Mouse (Mus musculus): ENCODE measurements around the gene B3galnt2. TPM values are rescaled to one million over a fixed set of nuclear protein-coding genes. Genes with fewer than 3 reads are reported as not detected.
"Not testable (repeated sequence)": the region's sequence is repeated elsewhere in the genome, so short reads cannot be mapped to it uniquely, and the experiment has no call there.

The B3galnt2 gene
- total RNA-seq (2021), result 10 to 100 TPM; 15.3 to 18.2 TPM

GRCm38 (mm10) chr13:13953874-13954832 is at the start of gene B3galnt2:
TSS of gene B3galnt2 (plus strand) at chr13:13954469.
- peak; percentile 97 for DNase-seq
- intact Hi-C loops (cut with DNase I), result no loop called here

DNA sequence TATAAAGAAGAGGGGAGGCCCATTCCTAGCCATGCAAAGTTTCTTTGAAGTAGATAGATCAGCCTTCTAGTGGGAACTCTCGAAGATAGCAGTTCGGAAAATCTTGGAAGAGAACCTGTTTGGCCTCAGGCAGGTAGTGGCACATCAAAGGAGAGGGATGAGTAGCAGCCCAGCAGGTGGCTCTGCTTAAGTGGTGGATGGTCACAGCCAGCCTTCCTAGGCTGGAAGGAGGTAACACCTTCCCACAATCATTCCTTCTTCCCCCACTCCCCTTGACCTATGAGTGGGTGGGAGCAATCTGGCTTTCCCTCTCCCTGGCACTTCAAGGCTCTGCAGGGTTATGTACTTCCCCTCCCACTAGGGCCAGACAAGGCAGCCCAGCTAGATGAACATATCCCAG is 42.9 kb upstream of the B3galnt2 start:
- intact Hi-C loops (cut with DNase I), result no loop called here
- DNase-seq, result no peak

DNA sequence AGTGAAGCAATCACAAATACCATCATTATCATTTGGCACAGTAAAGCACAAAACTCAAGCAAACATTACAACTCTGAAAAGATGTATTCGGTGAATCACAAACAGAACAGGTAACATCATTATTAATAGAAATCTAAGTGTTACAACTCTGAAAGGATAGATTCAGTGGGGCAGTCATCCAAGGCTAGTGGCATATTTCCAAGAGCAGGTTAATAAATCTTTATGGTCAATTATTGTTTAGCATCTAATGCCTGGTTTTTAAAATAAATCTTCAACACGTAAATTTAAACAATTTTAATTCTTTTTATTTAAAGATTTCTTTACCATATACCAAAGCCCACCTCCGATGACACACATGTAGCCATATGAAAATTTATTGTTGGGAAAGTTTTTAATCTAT is 34.9 kb upstream of the B3galnt2 start:
- intact Hi-C loops (cut with DNase I), result no loop called here
- DNase-seq, result no peak

DNA sequence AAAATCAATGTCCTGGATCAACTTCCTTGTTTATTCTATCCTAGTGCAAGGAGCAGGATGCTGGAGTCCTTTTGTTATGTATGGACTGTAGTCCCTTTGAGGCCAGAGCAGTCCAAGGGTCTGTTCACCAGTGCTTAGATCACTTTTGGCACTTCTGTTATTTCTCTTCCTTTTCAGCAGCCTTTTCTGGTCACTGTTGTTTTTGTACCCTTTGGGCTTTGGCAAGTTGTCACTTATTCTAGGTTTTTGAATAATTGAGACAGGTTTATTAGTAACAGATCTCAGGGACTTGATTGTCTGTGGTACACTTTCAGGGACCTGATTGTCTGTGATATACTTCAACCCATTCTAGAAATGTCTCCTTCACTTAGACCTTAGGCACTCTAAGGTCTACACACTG is 31.7 kb upstream of the B3galnt2 start:
- intact Hi-C loops (cut with DNase I), result no loop called here
- no peak for DNase-seq

DNA sequence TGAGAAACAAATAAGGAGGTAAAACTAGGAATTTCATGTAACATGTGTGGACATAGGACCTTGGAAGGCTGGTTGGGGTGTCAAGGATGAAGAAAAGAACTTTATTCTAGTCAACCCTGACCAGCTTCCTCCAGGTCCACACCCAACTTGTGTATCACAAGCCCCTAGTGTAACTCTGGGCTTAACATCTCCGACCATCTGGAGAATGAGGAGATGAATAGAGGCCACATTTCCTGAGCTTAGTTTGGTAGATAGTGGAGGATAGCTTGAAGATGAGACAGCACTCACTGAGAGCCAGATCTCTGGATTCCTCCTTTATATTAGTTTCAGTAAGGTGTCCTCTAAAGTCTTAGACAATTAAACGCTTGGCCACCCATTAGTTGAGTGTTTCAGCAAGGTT is 24.3 kb upstream of the B3galnt2 start:
- intact Hi-C loops (cut with DNase I), result no loop called here
- DNase-seq, result no peak

- intact Hi-C loops (cut with DNase I), result no loop called here
- peak; percentile 46 for DNase-seq
Measured at GRCm38 (mm10) chr13:13954931-13955330, 662 bp downstream of the B3galnt2 start.

GRCm38 (mm10) chr13:13956686-13957085 is 2.4 kb downstream of the B3galnt2 start:
- intact Hi-C loops (cut with DNase I), result no loop called here
- DNase-seq, result no peak

DNA sequence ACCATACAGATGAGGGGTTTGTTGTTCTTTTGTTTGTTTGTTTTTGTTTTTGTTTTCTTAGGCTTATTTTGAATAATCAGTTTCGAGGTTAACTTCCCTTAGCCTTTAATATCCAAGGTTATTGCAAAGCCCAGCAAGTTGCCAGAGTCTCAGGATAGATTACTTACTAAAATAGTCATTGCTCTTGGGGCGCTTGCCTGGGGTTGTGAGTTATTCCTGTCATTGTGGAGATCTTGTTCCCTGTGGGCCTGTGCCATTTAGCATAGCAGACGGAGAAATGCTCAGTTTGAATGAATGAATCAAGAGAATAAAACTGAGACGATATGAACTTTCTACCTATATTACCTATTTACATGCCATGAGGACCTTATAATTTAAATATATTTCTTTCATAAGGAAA is 5.9 kb downstream of the B3galnt2 start:
- DNase-seq, result no peak
- intact Hi-C loops (cut with DNase I), result no loop called here

DNA sequence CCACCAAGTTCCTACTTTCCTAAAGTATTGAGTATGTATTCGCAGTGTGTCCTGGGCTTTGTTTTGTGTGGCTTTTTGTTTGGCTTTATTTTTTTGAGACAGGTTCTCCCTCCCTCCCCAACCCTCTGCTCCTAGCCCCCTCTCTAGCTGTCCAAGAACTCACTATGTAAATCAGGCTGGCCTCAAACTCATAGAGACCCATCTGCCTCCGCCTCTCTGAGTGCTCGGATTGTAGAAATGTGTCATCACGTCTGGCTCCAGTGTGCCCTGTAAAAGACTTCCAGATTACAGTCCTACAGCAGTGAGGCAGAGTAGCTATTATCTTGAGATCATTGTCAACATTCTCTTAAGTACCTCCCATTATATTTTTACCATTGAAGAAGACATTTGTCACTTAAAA is 6.8 kb downstream of the B3galnt2 start:
- no peak for DNase-seq
- intact Hi-C loops (cut with DNase I), result no loop called here

DNA sequence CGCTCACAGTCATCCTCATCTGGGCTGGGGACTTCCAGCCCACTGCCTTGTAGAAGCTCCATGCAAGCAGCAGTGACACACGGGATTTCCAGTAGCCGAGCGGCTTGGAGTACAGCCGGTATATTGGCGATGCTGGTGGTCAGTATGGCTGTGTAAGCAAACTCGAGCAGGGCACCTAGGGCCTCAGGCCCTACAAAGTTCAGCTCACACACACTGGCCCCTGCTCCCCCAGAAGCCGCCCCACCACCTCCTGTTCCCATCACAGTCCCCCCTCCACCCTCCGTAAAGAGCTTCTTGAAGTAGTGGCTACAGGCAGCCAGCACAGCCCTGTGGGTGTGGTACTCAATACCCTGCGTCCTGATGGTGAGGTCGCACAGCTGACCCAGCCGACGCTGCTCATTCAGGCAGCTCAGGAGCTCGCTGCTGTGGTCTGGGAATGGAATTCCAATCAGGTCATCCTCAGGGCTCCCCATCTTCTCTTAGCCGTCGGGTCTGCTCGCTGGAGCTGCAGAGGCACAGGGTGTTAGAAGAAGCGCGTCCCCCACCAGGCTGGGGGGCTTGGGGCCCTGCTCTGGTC is 11.2 kb downstream of the B3galnt2 start:
- intact Hi-C loops (cut with DNase I), result no loop called here
- DNase-seq, result no peak

DNA sequence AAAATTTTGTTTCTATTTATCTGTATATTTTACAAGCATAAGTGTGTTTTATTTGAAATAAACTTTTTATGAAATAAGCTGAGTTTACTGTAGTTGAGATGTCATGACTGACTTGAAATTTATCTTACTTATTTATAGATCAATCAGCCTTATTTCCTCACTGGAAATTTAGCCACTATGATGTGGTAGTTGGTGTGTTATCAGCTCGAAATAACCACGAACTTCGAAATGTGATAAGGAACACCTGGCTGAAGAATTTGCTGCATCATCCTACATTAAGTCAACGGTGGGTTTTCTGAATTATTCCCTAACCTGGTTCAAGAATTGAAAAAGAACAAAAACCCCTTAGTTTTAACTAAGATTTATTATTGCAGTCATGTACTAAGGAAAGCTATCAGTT is 11.9 kb downstream of the B3galnt2 start:
- intact Hi-C loops (cut with DNase I), result no loop called here
- no peak for DNase-seq

GRCm38 (mm10) chr13:13968629-13969111 is 14.4 kb downstream of the B3galnt2 start:
- intact Hi-C loops (cut with DNase I), result no loop called here
- DNase-seq, result no peak

DNA sequence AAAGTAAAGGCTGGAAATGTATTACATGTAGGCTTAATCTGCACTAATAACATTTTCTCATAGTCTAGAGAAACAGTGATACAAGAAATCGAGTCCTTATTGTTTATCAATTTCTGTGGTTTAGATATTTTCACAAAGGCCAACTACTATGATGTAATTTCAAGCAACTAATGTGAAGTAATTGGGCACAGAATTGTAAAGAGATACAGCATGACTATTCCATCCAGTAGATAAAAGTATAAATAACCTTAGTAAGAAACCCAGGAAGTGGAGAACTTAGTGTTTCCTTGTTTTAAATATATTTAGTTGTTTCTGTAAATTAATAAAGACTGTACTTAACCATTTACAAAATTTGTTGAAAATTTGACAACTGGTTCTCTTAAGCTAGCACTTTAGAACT is 15.5 kb downstream of the B3galnt2 start:
- intact Hi-C loops (cut with DNase I), result no loop called here
- no peak for DNase-seq

DNA sequence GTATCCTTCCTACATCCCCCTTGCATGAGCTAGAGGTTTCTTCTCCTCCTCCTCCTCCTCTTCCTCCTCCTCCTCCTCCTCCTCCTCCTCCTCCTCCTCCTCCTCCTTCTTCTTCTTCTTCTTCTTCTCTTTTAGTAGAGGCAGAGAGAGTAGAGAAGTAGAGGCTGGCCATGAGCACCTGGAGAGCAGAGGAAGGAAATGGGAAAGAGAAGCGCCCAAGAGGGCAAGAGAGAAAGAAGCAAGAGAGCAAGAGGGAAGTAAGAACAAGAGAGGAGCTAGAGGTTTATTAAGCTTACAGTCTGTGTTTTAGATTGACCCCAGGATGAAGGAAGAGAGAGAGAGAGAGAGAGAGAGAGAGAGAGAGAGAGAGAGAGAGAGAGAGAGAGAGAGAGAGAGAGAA is 27.6 kb downstream of the B3galnt2 start:
- intact Hi-C loops (cut with DNase I); DNase-seq: not testable (repeated sequence)

DNA sequence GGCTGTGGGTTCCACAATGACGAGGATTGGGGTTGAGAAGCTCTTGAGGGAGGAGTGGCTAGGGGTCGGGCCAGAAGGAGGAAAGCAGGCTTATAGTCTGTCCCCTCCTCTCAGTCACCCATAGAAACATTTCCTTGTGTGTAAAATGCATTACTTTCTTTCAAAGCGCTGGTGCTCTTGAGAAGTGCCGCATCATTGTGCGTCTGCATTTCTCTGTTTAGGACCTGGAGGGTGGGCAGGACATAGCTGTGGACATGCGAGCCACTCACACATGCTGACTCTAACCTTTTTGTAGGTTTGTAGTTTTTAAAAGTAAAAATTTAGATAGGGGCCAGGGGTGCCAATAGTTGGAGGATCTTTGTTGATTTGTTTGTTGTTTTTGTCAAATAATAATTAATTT is 29.3 kb downstream of the B3galnt2 start:
- no peak for DNase-seq
- intact Hi-C loops (cut with DNase I), result no loop called here

- intact Hi-C loops (cut with DNase I), result no loop called here
- DNase-seq, result no peak
Measured at GRCm38 (mm10) chr13:13989135-13989534, 34.9 kb downstream of the B3galnt2 start.

- intact Hi-C loops (cut with DNase I), result loop anchor here (10.0 kb wide), 1 partner anchor 184 kb away; no protein-coding TSS in a partner anchor
Measured at GRCm38 (mm10) chr13:13990391-13990790, 36.1 kb downstream of the B3galnt2 start.

GRCm38 (mm10) chr13:13993041-13993440 is 38.8 kb downstream of the B3galnt2 start:
- no peak for DNase-seq
- intact Hi-C loops (cut with DNase I), result loop anchor here (10.0 kb wide), 1 partner anchor 182 kb away; no protein-coding TSS in a partner anchor

More at GRCm38 (mm10) chr13:13990391-13990790, 36.1 kb downstream of the B3galnt2 start:
- no peak for DNase-seq

- intact Hi-C loops (cut with DNase I), result loop anchor here (10.0 kb wide), 1 partner anchor 180 kb away; no protein-coding TSS in a partner anchor
- DNase-seq, result no peak
Measured at GRCm38 (mm10) chr13:13995046-13995445, 40.8 kb downstream of the B3galnt2 start.

GRCm38 (mm10) chr13:13997476-13997875 is 43.2 kb downstream of the B3galnt2 start:
- intact Hi-C loops (cut with DNase I), result loop anchor here (10.0 kb wide), 1 partner anchor 177 kb away; no protein-coding TSS in a partner anchor
- DNase-seq, result no peak

DNA sequence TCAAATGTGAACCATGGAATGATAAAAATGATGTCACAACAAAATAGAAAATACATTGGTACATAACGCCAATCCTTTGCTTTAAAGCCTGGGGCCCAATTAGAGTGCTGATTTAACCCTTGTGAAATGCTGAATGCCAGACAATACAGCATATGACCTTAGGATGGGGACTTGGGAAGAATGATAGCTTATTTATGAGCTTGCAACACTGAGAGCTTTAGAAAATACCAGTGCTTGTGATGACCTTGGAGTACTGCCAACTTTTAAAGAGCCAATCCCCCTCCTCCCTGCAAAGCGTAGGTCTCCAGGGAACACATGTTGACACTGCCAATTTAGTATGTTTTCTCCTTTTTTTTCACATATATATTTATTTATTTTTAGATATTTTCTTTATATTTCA is 48.4 kb downstream of the B3galnt2 start:
- DNase-seq, result no peak
- intact Hi-C loops (cut with DNase I), result no loop called here

DNA sequence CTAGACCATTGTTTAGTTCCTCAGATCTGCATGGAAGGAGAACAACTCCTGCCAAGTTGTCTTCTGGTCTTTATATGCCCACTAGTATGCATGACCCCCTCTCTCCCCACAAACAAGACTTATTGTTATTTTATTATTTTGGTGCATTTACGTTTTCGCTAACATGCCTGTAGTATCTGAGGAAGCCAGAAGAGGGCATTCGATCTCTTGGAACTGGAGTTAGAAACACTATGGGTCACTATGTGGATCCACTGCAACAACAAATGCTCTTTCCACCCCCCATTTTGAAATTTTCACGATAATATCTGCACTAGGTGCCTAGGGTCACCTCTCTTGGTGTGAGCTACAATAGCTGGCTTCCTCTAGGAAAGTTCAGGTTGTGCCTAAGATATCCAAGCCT is 49.8 kb downstream of the B3galnt2 start:
- intact Hi-C loops (cut with DNase I), result no loop called here

More for the DNA sequence above, 49.8 kb downstream of the B3galnt2 start:
- no peak for DNase-seq

All from left cerebral cortex, postnatal 4 days (tissue).